Mouse (Mus musculus) cerebellum, adult 8-10 months (tissue): ENCODE data around the gene Otop2.

Source experiments
- DNase-seq: peaks from one replicate; pipeline ENCODE4 v3.0.0; 2022

Otop2 gene

GRCm38 (mm10) chr11:115353375-115353774 is 46.4 kb downstream of the Otop2 start:
- DNase-seq = no peak

GRCm38 (mm10) chr11:115354183-115354582 is 47.2 kb downstream of the Otop2 start:
- peak; percentile 71 for DNase-seq

GRCm38 (mm10) chr11:115358468-115358867 is 51.5 kb downstream of the Otop2 start:
- peak; percentile 88 for DNase-seq

GRCm38 (mm10) chr11:115359293-115359692 is 52.3 kb downstream of the Otop2 start:
- no peak for DNase-seq

DNA sequence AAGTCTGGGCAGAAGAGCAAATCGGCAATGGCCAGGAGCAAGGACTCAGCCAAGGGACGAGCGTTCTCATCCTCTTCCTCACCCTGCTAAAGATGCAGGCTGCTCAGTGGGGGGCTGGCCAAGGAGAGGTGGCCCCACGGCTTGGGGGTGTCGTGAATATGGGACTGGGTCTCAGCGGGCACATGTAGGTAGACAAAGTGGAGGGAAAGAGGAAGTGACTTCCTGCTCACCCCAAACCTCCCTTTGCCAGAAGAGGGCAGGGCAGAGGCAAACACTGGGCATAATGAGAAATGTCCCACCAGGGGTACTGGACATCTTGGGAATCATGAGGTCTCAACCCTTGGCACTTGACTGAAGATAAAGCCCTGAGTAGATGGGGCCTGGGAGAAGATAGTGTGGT is 52.8 kb downstream of the Otop2 start:
- no peak for DNase-seq

- no peak for DNase-seq
These were observed 57.2 kb downstream of the Otop2 start for GRCm38 (mm10) chr11:115364136-115364535.

GRCm38 (mm10) chr11:115366039-115366705 is 59.2 kb downstream of the Otop2 start:
- peak; percentile 45 for DNase-seq

GRCm38 (mm10) chr11:115366706-115367394 is 59.9 kb downstream of the Otop2 start:
- peak; percentile 65 for DNase-seq

GRCm38 (mm10) chr11:115367395-115367944 is 60.5 kb downstream of the Otop2 start, which contains the start of gene Hid1:
Gene Hid1 (minus strand): TSS chr11:115367756.
- peak; percentile 90 for DNase-seq

DNA sequence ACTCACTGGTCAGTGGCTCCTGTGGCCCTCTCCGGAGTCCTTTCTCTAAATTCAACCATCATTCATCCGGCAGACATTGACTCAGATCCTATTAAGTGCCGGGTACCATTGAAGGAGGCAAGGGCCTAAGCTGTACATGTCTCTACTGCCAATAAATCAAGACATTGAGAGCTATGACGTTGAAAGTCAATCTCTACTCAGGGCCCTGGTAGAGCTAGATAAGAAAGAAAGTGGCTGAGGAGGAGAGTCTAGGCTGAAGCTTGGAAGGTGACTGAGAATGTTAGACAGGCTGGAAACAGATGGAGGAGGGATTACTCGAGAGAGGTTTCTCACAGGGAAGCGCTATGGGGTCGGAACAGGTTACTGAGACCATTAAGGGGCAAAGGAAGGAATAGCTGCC is 63.4 kb downstream of the Otop2 start:
- no peak for DNase-seq

GRCm38 (mm10) chr11:115371354-115371753 is 64.4 kb downstream of the Otop2 start:
- no peak for DNase-seq

- no peak for DNase-seq
These were observed 65.1 kb downstream of the Otop2 start for GRCm38 (mm10) chr11:115372015-115372414.

DNA sequence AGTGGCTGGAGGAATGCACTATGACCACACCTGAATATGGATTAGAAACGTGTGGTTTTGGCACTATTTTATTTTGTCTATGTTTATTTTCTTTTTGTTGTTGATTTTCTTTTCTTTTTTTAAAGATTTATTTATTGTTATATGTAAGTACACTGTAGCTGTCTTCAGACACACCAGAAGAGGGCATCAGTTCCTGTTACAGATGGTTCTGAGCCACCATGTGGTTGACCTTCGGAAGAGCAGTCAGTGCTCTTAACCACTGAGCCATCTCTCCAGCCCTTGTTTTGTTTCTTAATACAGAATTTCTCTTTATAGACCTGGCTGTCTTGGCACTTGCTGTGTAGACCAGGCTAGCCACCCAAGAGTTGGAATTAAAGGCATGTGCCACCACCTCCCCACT is 65.8 kb downstream of the Otop2 start:
- DNase-seq = no peak

- DNase-seq = peak; percentile 82
These were observed 67.1 kb downstream of the Otop2 start for GRCm38 (mm10) chr11:115373805-115374694.

GRCm38 (mm10) chr11:115374695-115375425 is 67.9 kb downstream of the Otop2 start:
- no peak for DNase-seq

GRCm38 (mm10) chr11:115376722-115377121 is 69.8 kb downstream of the Otop2 start:
- DNase-seq = no peak

GRCm38 (mm10) chr11:115377254-115377653 is 70.3 kb downstream of the Otop2 start:
- DNase-seq = no peak

- DNase-seq = no peak
These were observed 70.9 kb downstream of the Otop2 start for GRCm38 (mm10) chr11:115377854-115378253.

DNA sequence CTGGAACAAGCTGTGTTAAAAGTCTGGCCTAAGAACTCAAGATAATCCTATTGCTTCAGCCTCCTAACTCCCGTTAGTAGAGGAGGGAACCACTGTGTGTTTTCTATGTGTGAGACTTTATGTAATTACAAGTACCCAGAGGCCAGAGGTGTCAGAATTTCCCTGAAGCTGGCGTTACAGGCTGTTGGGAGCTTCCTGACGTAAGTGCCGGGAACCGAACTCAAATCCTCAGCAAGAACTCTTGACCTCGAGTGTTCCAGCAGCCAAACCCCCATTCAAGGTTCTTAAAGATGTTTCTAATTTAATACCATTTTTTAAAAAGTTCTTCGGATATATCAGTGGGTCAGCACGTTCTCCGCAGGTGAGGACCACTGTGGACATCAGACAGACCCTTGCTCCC is 74.3 kb downstream of the Otop2 start:
- no peak for DNase-seq
